Mouse (Mus musculus) CD4-positive naive resting alpha-beta T cell, adult 57 days (primary cell): ENCODE data around the gene Cdt1. TPM values are rescaled to one million over a fixed set of nuclear protein-coding genes. Genes with fewer than 3 reads are reported as not detected.

ENCODE experiments used
- total RNA-seq: library from RNA; stranded (reverse); gene quantifications from one replicate; pipeline ENCODE4 v1.2.4, GENCODE M21; 2023

Cdt1 gene
- total RNA-seq, result 58.9 TPM

GRCm38 (mm10) chr8:122567361-122568108 is at the start of gene Cdt1:
Cdt1 (plus strand) TSS chr8:122568015.

DNA sequence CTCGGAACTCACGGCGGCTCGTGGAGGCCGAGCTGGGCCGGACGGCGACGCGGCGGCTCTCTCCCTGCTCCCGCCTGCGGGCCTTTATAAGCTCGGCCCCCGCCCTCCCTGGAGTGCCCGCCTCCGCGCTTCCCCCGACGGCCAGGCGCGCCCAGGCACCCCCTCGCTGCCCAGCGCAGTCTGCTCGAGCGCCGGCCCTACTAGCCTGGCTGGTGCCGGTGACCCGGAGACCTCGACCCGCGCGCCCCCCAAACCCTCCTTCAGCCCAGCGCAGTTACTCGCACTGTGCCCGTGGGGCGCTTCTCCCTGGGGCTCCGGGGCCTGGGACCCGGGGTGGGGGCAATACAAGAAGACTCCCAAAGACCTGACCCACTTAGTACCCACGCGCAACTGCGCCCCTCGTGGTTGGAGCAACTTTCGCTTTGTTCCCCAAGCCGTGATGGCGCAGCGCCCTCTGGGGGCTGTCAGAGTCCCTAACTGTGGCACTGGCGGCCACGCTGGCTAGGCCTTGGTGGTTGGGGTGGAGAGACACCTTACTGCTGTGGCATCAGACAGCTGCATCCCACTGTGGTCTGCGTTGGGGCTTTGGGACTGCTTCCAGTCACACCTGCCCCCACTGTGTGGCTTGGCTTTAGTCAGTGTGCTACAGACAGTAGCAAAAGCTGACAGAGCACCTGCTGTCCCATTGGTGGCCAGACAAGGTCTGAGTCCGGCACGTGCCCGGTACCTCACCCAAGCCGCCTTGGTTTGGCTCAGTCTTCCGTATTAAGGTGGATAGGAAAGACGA is 16.4 kb upstream of the Cdt1 start, which contains the start of gene Piezo1:
Piezo1 (minus strand) TSS at position 65 of the 787 bp plus-strand sequence.

GRCm38 (mm10) chr8:122576648-122577022 is 8.8 kb downstream of the Cdt1 start, which contains the start of gene Aprt:
Aprt (minus strand) TSS chr8:122576909.

DNA sequence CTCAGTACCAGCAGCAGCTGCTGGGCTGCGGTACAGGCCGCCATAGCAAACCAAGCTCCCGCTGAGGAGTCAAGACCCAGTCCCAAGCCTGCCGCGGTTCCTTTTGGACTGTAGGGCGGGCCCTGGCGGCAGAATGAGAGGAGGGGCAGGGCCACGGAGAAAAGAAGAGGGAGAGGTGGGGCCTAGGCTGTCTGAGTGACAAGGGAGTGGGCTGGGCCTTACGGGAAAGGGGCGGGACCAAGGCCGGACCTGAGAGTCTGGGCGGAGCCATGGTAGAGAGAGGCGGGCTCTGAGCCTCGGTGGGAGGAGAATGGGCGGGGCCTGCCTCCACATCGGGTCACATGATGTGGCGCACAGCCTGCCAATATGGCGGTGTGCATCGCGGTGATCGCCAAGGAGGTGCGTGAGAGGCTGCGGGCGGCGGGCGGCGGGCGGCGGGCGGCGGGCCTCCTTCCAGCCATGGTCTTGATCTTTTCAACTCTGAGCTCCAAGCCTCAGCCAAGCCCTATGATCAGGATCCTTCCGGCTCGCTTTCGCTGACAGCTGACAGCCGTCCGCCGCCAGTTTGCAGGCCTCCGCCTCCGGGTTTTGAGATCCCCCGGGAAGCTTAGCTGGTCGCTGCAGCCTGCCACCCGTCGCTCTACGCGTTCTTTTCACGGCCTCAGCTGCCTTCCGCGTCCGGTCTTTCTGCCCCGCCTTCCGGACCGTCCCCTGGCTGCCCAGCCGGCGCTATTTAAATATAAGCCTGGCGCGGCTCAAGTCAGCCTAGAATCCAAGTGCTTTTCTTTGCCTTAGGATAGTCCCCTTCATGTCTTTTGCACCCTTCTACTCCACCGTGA is 43.7 kb downstream of the Cdt1 start, which contains the start of the genes Galns and Trappc2l:
Galns (minus strand) TSS at position 169 of the 839 bp plus-strand sequence.
Trappc2l (plus strand) TSS at position 346 of the 839 bp plus-strand sequence.

GRCm38 (mm10) chr8:122622727-122623126 is 54.9 kb downstream of the Cdt1 start, which contains the start of gene Pabpn1l:
Pabpn1l (minus strand) TSS chr8:122622739.

Other genes starting within 250 kb of the Cdt1 start
- gene Trhr2, start 207.3 kb upstream of the Cdt1 start, total RNA-seq, result not detected
- gene Zc3h18, start 191.4 kb upstream of the Cdt1 start, total RNA-seq, result 112 TPM
- gene Il17c, start 146.0 kb upstream of the Cdt1 start, total RNA-seq, result not detected
- 138 TPM for gene Cyba, start 135.1 kb upstream of the Cdt1 start, total RNA-seq
- gene Mvd, start 124.6 kb upstream of the Cdt1 start, total RNA-seq, result 10.3 TPM
- 1.4 TPM for gene Snai3, start 107.3 kb upstream of the Cdt1 start, total RNA-seq
- 65.4 TPM for gene Rnf166, start 92.0 kb upstream of the Cdt1 start, total RNA-seq
- 51.1 TPM for gene Ctu2, start 91.9 kb upstream of the Cdt1 start, total RNA-seq
- gene Piezo1, start 16.7 kb upstream of the Cdt1 start, total RNA-seq, result 45.7 TPM
- gene Aprt, start 8.9 kb downstream of the Cdt1 start, total RNA-seq, result 93.4 TPM
- 9.1 TPM for gene Galns, start 43.4 kb downstream of the Cdt1 start, total RNA-seq
- gene Trappc2l, start 43.6 kb downstream of the Cdt1 start, total RNA-seq, result 36.3 TPM
- not detected for gene Pabpn1l, start 54.7 kb downstream of the Cdt1 start, total RNA-seq
- 2.8 TPM for gene Cbfa2t3, start 131.1 kb downstream of the Cdt1 start, total RNA-seq
- gene Acsf3, start 207.5 kb downstream of the Cdt1 start, total RNA-seq, result 12.1 TPM